Mouse (Mus musculus): ENCODE data around the gene Irs2. TPM values are rescaled to one million over a fixed set of nuclear protein-coding genes. Genes with fewer than 3 reads are reported as not detected.
A peak's percentile ranks its signal among the peaks of the same experiment; 100 is the strongest.

Irs2 gene
- polyA plus RNA-seq (2015; fragmentation: Nextera tagmentation; extraction: Ambion mirVana) = 6.0 and 6.3 TPM in 2 replicates

DNA sequence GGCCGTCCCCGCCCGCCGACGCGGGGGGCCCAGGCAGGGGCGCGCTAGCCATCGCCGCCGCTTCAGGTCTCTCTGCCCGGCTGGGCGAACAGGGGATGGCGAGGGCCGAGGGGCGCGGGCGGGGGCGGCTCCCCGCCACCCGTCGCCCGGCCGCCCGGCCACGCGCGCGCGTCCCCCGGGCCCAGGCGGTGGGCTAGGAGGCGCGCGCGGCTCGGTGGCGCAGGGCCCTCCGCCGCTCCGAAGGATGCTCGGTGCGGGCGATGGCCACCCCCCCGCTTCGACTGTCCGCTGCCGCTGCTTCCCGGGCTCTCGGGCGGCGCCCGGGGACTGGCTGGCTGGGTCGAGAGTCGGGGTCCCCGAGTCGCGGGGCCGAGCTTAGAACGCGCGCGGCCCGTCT, at the start of gene Irs2:
Gene Irs2 (minus strand): TSS at position 80 of the 397 bp plus-strand sequence.
- 1% methylated on average over 30 of the region's 64 CpGs for WGBS
- H3K9ac ChIP-seq = peak within 1 kb of the TSS; percentile 78
- H3K4me2 ChIP-seq = peak within 1 kb of the TSS; percentile 93
- no peaks in the 10 kb centered on the region for H3K36me3 ChIP-seq
- H3K9me3 ChIP-seq = no peaks in the 10 kb centered on the region
- H3K4me1 ChIP-seq (replicated peaks) = peaks cover 57% of the 10 kb centered on the region
- H3K27me3 ChIP-seq = no peaks in the 10 kb centered on the region
- H3K4me3 ChIP-seq = peak within 1 kb of the TSS; percentile 65
- no peak; the same call in 1 of the 2 replicates for ATAC-seq (ENCODE audit: low FRiP score, low read depth)
- H3K27ac ChIP-seq (replicated peaks) = peak within 1 kb of the TSS; percentile 98

DNA sequence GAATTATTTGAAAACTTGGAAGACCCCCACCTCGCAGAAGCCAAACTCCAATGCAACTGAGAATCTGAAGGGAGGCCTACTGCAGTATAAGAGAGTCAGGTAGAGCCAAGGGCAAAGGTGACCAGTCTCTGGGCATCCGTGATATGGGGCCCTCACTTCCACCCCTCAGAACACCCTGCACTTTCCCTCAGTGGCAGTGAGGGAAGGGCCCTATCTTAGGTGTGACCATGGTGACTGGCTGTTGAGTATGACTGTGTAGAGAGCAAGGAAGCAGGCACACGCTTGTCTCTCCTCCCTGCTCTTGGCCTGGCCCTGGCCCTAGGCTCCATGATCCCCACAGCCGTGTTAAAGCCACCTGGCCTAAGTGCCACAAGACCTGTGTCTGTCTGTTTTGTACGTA, 48.4 kb upstream of the Irs2 start:
- ATAC-seq (ENCODE audit: low FRiP score, low read depth) = no peak
- H3K4me3 ChIP-seq = no peak overlapping the region
- WGBS = 94% methylated on average over 5 of the region's 5 CpGs

DNA sequence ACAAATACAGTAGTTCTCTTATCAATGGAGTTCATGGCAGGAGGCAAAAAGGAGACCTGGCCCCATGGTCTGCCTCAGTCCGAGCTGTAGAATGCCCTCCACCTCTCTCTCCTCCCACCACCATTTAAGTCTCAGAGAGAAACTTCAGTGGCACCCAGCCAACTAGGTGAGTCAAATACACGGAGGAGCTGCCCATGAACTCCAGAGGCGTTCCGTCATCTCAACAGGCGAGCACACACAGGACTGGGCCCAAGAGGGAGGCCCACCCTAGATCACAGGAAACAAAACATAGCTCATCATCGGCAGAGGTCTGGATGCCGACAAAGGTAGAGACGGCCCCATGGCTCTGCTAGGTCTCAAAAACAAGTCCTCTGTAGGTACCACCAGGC, 47.9 kb upstream of the Irs2 start:
- WGBS = 95% methylated on average over 8 of the region's 8 CpGs
- Histone ChIP-seq H3K4me2 (no peak overlapping the region), H3K4me3 (no peak overlapping the region), H3K27ac (replicated peaks) (no peak overlapping the region), H3K4me1 (replicated peaks) (no peaks in the 10 kb centered on the region), H3K27me3 (no peaks in the 10 kb centered on the region), H3K9me3 (no peaks in the 10 kb centered on the region), H3K9ac (no peak overlapping the region), H3K36me3 (no peaks in the 10 kb centered on the region)
- no peak for ATAC-seq (ENCODE audit: low FRiP score, low read depth)

More for the DNA sequence above, 48.4 kb upstream of the Irs2 start:
- no peak overlapping the region for H3K27ac ChIP-seq (replicated peaks)
- no peaks in the 10 kb centered on the region for H3K4me1 ChIP-seq (replicated peaks)
- no peaks in the 10 kb centered on the region for H3K36me3 ChIP-seq
- no peaks in the 10 kb centered on the region for H3K27me3 ChIP-seq
- H3K9ac ChIP-seq = no peak overlapping the region
- no peak overlapping the region for H3K4me2 ChIP-seq
- no peaks in the 10 kb centered on the region for H3K9me3 ChIP-seq

DNA sequence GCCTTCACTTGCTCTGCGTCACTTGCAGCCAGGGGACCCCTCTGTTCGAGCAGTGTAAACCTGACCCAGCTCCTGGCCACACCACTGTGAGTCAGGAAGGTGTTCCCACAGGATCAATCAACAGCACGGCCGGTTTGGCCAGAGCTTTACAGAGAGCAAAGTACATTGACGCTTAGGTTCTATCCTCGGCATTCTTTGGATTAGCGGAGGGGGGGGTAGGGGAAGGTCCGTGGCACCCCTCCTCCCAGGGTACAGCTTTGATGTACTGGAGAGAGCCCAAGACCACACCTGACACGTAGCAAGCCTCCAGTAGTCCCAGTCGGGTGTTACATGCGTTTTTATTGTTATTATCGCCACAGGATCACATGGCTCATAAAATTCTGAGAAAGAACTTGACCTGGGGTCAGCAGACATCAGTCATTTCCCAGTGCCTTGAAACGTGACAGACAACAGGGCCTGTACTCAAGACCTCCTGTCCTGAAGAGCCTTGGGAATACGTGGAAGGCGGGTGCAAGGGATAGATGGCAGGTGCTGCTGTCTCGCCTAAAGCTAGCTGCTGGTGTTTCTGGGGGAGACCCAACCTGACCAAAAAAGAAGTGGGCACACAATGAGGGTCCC, 47.4 kb upstream of the Irs2 start:
- no peak overlapping the region for H3K4me2 ChIP-seq
- no peaks in the 10 kb centered on the region for H3K4me1 ChIP-seq (replicated peaks)
- H3K27me3 ChIP-seq = no peaks in the 10 kb centered on the region
- ATAC-seq (ENCODE audit: low FRiP score, low read depth) = no peak
- no peak overlapping the region for H3K27ac ChIP-seq (replicated peaks)
- WGBS = 61% methylated on average over 16 of the region's 16 CpGs
- H3K36me3 ChIP-seq = no peaks in the 10 kb centered on the region
- no peaks in the 10 kb centered on the region for H3K9me3 ChIP-seq
- H3K4me3 ChIP-seq = no peak overlapping the region
- no peak overlapping the region for H3K9ac ChIP-seq

DNA sequence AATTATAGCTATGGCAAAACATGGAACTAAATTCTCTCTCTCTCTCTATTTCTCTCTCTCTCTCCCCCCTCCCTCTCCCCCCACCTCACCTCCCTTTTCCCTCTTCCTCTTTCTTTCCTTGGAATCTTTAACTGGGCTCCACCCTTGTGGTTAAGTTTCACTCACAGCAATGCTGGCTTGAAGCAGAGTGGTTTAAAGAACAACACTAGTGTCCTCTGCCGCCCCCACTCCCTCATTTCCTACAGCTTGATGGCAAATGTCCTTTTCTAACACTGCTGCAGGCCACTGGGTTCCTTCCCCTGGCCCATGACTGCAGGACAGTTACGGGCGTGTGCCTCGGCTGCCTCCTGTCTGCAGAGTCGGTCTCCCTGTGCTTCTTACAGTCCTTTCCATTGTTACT, 41.6 kb upstream of the Irs2 start:
- Histone ChIP-seq H3K4me2 (no peak overlapping the region), H3K4me1 (replicated peaks) (no peaks in the 10 kb centered on the region)

DNA sequence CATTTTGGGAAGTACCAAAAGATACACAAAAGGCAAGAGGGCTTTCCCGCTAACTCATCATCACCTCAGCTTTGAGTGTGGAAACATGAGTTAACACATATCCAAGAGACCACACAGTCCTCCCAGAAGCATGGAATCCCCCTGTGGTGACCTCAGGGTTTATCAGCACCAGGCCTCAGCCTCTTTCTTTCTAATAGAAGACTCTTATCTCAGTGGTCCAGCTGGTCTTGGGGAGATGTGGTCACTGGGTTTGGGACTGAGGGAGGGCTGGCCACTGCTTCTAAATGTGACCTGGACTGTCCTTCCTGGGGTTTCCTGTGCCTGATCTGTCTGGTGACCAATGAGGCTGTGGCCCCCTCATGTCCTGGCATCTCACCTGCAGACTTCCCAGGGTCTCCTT, 39.6 kb upstream of the Irs2 start:
- no peak overlapping the region for H3K4me2 ChIP-seq
- H3K27ac ChIP-seq (replicated peaks) = no peak overlapping the region
- 98% methylated on average over 1 of the region's 1 CpGs for WGBS
- no peaks in the 10 kb centered on the region for H3K27me3 ChIP-seq
- H3K4me1 ChIP-seq (replicated peaks) = no peaks in the 10 kb centered on the region
- no peak overlapping the region for H3K9ac ChIP-seq
- no peak for ATAC-seq (ENCODE audit: low FRiP score, low read depth)
- H3K9me3 ChIP-seq = no peaks in the 10 kb centered on the region
- no peaks in the 10 kb centered on the region for H3K36me3 ChIP-seq
- no peak overlapping the region for H3K4me3 ChIP-seq

More for the DNA sequence above, 41.6 kb upstream of the Irs2 start:
- no peak overlapping the region for H3K27ac ChIP-seq (replicated peaks)
- H3K9me3 ChIP-seq = no peaks in the 10 kb centered on the region
- 67% methylated on average over 5 of the region's 5 CpGs for WGBS
- no peaks in the 10 kb centered on the region for H3K36me3 ChIP-seq
- H3K27me3 ChIP-seq = no peaks in the 10 kb centered on the region
- no peak for ATAC-seq (ENCODE audit: low FRiP score, low read depth)
- H3K9ac ChIP-seq = no peak overlapping the region
- H3K4me3 ChIP-seq = no peak overlapping the region

DNA sequence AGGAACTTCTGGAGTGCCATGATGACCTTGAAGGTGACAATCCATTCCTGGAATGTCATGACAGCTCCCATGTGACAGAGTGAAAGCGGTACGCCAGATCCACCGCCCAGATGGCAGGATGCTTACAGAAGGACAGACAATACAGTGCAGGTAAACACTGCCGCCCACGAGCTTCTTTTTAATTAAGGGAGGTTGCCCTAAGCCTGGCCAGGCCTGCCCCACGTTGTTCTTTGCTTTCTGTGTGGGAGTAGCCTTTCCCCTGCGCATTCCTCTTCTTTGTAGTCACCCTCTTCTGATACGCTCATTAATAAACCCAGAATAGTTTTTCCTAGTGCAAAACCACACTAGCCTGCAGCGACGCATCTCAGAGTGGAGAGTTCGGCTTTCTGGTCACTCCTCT, 36.4 kb upstream of the Irs2 start:
- Histone ChIP-seq H3K4me1 (replicated peaks) (no peaks in the 10 kb centered on the region), H3K9me3 (no peaks in the 10 kb centered on the region), H3K36me3 (no peaks in the 10 kb centered on the region), H3K4me2 (no peak overlapping the region), H3K27ac (replicated peaks) (no peak overlapping the region), H3K4me3 (no peak overlapping the region), H3K9ac (no peak overlapping the region), H3K27me3 (no peaks in the 10 kb centered on the region)
- no peak for ATAC-seq (ENCODE audit: low FRiP score, low read depth)
- 69% methylated on average over 11 of the region's 11 CpGs for WGBS

DNA sequence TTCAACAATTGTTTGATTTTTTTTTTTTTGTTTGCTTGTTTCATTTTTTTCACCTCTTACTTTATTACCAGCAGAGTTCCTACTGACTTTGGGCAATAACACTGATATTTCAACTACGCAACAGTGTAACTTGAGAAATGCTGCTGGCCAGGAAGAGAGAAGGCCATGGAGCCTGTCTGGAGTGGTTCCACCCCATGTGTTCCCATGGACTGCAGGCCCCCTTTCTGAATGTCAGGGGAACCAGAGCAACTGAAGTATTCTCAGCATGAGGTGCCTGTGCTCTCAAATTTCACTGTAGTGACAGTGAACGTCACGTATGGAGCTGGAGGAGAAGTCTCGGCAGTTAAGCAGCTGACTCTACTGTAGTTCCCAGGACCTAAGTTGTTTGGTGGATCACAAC, 35.3 kb upstream of the Irs2 start:
- ATAC-seq (ENCODE audit: low FRiP score, low read depth) = no peak
- H3K27me3 ChIP-seq = no peaks in the 10 kb centered on the region
- 71% methylated on average over 4 of the region's 4 CpGs for WGBS
- H3K27ac ChIP-seq (replicated peaks) = no peak overlapping the region
- no peaks in the 10 kb centered on the region for H3K36me3 ChIP-seq
- H3K9ac ChIP-seq = no peak overlapping the region
- H3K9me3 ChIP-seq = no peaks in the 10 kb centered on the region
- H3K4me1 ChIP-seq (replicated peaks) = no peaks in the 10 kb centered on the region
- no peak overlapping the region for H3K4me2 ChIP-seq
- H3K4me3 ChIP-seq = no peak overlapping the region

DNA sequence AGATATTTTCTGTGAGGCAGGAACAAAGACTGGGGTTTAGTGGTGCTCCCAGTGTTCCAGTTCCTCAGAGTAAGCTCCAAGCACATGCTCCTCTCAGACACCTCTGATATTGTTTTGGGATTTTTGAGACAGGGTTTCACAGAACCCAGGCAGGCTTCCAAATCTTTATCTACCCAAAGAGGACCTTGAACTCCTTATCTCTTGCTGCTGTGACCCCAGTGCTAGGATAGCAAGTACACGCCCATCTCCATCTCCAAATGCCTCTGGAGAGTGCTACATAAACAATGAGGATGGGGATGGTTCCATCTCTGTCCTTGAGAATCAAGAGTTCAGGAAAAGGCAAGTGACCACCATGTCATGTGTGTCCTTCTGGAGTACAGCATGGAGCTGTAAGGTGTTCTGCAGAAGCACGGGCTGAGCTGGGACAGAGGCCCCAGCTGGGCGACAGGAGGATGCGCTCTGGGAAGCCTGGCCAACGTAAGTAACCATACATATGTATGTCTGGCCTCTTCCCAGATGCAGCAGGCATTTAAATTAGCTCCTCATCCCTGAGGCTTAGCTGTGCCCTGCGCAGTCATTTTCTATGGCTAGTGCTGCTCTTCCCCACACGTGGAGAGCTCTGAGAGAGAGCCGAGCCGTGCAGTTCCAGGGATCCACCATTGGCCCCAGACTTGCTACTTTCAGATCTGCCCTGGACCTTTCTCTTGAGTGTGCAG, 34.8 kb upstream of the Irs2 start:
- H3K9ac ChIP-seq = no peak overlapping the region
- H3K4me3 ChIP-seq = no peak overlapping the region
- WGBS = 38% methylated on average over 9 of the region's 9 CpGs
- H3K9me3 ChIP-seq = no peaks in the 10 kb centered on the region
- H3K4me1 ChIP-seq (replicated peaks) = no peaks in the 10 kb centered on the region
- H3K27me3 ChIP-seq = no peaks in the 10 kb centered on the region
- no peak overlapping the region for H3K4me2 ChIP-seq
- no peak for ATAC-seq (ENCODE audit: low FRiP score, low read depth)
- no peaks in the 10 kb centered on the region for H3K36me3 ChIP-seq
- H3K27ac ChIP-seq (replicated peaks) = no peak overlapping the region

DNA sequence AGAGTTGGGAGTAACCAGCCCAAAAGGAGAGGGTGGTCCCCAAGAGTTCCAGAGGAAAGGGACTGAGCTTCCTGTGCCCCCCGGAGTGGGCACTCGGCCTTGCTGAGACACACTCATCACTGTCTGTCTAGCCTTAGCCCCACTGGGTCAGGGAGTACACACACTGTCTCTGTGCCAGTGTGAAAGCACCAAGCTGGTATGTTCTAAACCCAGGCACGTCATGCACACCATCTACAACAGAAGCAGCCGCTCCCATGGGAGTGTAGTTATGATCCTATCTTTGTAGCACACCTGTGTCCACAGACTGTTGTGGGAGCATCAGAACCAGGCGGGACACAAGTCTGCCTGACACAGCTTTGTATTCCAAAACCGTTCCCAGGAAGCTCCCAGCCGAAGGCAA, 31.8 kb upstream of the Irs2 start:
- ATAC-seq (ENCODE audit: low FRiP score, low read depth) = no peak
- Histone ChIP-seq H3K9me3 (no peaks in the 10 kb centered on the region), H3K9ac (no peak overlapping the region), H3K4me3 (no peak overlapping the region), H3K36me3 (no peaks in the 10 kb centered on the region), H3K4me2 (no peak overlapping the region), H3K4me1 (replicated peaks) (peaks cover 10% of the 10 kb centered on the region), H3K27me3 (no peaks in the 10 kb centered on the region), H3K27ac (replicated peaks) (no peak overlapping the region)
- WGBS = 85% methylated on average over 7 of the region's 7 CpGs

DNA sequence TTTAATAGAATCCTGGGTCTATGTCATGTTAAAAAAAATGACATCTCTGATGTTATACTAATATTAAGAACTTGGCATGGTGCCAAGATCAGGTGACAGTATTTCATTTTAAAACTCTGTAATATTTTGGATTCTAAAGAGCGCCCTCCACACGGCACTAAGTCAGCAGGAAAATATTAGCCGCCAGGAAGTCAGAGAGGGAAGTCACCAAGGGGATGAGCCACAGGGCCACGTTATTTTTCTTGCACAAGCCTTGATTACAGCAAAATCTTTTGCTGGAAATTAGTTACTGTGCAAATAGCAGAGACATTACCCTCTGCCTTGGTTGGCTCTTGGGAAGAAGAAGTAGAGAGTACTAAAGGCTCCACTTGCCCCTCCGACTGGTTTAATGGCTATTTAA, 30.5 kb upstream of the Irs2 start:
- no peaks in the 10 kb centered on the region for H3K36me3 ChIP-seq
- H3K27ac ChIP-seq (replicated peaks) = no peak overlapping the region
- H3K4me1 ChIP-seq (replicated peaks) = peaks cover 10% of the 10 kb centered on the region
- 76% methylated on average over 5 of the region's 5 CpGs for WGBS
- ATAC-seq (ENCODE audit: low FRiP score, low read depth) = no peak
- H3K4me3 ChIP-seq = no peak overlapping the region
- H3K27me3 ChIP-seq = no peaks in the 10 kb centered on the region
- H3K4me2 ChIP-seq = no peak overlapping the region
- no peaks in the 10 kb centered on the region for H3K9me3 ChIP-seq
- H3K9ac ChIP-seq = no peak overlapping the region

DNA sequence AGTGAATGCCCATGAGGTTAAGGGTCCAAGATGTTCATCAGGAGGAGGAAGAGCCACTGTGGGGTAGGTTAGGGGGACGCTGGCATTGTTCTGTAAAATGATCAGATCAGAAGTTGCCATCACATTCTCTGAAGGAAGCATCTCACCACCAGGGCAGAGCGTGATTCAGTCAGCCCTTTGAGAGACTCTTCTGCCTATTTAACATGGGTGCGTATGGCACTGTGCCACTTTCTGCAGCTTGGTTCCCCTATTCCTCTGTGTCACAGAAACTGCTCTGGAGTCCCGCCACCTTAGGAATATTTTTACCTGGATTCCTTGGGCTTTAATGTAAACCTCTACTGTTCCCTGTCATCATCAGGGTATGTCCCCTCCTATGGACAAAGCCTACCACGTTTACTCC, 30.1 kb upstream of the Irs2 start:
- 89% methylated on average over 5 of the region's 5 CpGs for WGBS

DNA sequence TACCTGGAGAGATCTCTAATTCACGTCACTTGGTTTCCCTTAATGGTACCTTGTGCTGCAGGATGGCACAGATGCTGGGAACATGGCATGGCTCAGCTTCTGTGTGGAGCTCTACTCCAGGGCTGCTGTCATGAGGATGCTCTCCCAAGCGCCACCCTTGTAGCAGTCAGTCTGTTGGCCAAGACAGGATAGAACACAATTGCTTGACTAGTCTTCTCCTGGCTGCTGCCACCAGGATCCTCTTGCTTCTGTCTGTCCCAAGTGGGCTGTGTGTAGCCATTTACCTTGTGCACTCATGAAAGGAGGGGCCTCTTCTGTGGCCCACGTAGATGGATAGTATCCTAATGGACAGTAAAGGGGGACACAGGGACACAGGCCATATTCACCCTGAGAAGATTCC, 28.5 kb upstream of the Irs2 start:
- H3K27ac ChIP-seq (replicated peaks) = no peak overlapping the region
- no peaks in the 10 kb centered on the region for H3K36me3 ChIP-seq
- H3K27me3 ChIP-seq = no peaks in the 10 kb centered on the region
- 83% methylated on average over 3 of the region's 3 CpGs for WGBS
- peaks cover 10% of the 10 kb centered on the region for H3K4me1 ChIP-seq (replicated peaks)
- ATAC-seq (ENCODE audit: low FRiP score, low read depth) = no peak
- no peak overlapping the region for H3K4me2 ChIP-seq
- no peak overlapping the region for H3K9ac ChIP-seq
- no peak overlapping the region for H3K4me3 ChIP-seq
- H3K9me3 ChIP-seq = no peaks in the 10 kb centered on the region

More for the DNA sequence above, 30.1 kb upstream of the Irs2 start:
- ATAC-seq (ENCODE audit: low FRiP score, low read depth) = no peak
- H3K9ac ChIP-seq = no peak overlapping the region
- no peaks in the 10 kb centered on the region for H3K36me3 ChIP-seq
- H3K27ac ChIP-seq (replicated peaks) = no peak overlapping the region
- no peaks in the 10 kb centered on the region for H3K9me3 ChIP-seq
- no peaks in the 10 kb centered on the region for H3K27me3 ChIP-seq
- H3K4me3 ChIP-seq = no peak overlapping the region
- H3K4me2 ChIP-seq = no peak overlapping the region
- H3K4me1 ChIP-seq (replicated peaks) = peaks cover 10% of the 10 kb centered on the region
